Mouse (Mus musculus) erythroblast, embryonic 14.5 days (primary cell): ENCODE measurements around the gene Kcne1.

Source experiments
- GATA1 ChIP-seq: IDR thresholded peaks from 2 replicates; pipeline ENCODE4 v1.6.1; 2012; ENCODE audit warnings: low read length, inconsistent platforms, mixed read lengths
- TAL1 ChIP-seq: IDR thresholded peaks from 3 replicates; pipeline ENCODE4 v1.6.1; 2012; ENCODE audit warnings: low read length, inconsistent platforms, mixed read lengths

- TF ChIP-seq GATA1 (no peak), TAL1 (no peak)
Observed at GRCm38 (mm10) chr16:92353897-92354296, 5.4 kb downstream of the Kcne1 start.
